Mouse (Mus musculus): ENCODE results near the gene Pip5k1c.

DNA sequence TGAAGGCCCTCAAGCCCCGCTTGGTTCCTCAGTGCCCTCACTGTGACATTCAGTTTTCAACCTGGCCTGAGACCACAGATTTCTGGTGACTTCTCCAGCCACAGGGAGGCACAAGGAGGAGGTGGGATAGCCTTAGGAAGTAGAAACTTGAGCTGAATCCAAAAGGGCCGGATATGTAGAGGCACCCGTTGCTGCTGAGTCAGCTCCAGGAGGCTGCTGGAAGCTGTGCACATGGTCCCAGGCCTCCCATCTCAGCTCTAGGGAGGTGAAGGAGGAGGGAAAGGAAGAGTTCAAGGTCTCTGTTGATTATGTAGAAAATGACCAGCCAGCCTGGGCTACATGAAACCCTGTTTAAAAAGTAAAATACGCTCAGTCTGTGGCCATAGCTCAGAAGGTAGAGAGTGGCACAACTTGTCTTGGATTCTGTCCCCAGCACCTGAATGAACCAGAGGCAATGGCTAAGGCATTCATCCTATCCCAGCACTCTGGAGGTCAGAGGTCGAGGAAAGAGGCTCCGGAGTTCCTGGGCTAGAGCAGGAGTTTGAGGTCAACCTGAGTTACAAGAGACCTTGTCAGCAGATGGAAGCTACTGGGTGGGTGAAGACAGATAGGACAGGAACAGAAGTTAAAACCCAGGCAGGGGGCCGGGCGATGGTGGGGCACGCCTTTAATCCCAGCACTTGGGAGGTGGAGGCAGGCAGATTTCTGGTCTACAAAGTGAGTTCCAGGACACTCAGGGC lies 62.1 kb downstream of the Pip5k1c start:
- TF ChIP-seq MAX (IDR thresholded peaks at IDR 0.05; ENCODE audit: low read depth) (no peak), POLR2A (IDR thresholded peaks at IDR 0.05; ENCODE audit: insufficient read length, low read depth) (no peak), USF1 (IDR thresholded peaks at IDR 0.05; ENCODE audit: low read depth) (no peak), POLR2AphosphoS2 (IDR thresholded peaks at IDR 0.05; ENCODE audit: insufficient read length, low read depth) (no peak), MYOG (IDR thresholded peaks at IDR 0.05; ENCODE audit: control insufficient read depth in 1 of 3, insufficient read depth in 1 of 3, insufficient read length in 2 of 3, low read depth in 2 of 3) (no peak), REST (IDR thresholded peaks at IDR 0.05; ENCODE audit: insufficient read depth, insufficient read length) (no peak), SRF (IDR thresholded peaks at IDR 0.05; ENCODE audit: control insufficient read depth, insufficient read length, low read depth) (no peak), MYOD1 (IDR thresholded peaks at IDR 0.05; ENCODE audit: control insufficient read depth in 1 of 3, insufficient read length in 2 of 3, low read depth in 2 of 3) (no peak)

Measured in myocyte (in vitro differentiated cells).